Mouse (Mus musculus): Measurements from ENCODE around the gene Efhc1. TPM values are rescaled to one million over a fixed set of nuclear protein-coding genes. Genes with fewer than 3 reads are reported as not detected.
A peak's percentile ranks its signal among the peaks of the same experiment; 100 is the strongest.

Gene Efhc1
- total and polyA plus RNA-seq, 2 experiments from 2014 or later, result 3.9 to 8.1 TPM

DNA sequence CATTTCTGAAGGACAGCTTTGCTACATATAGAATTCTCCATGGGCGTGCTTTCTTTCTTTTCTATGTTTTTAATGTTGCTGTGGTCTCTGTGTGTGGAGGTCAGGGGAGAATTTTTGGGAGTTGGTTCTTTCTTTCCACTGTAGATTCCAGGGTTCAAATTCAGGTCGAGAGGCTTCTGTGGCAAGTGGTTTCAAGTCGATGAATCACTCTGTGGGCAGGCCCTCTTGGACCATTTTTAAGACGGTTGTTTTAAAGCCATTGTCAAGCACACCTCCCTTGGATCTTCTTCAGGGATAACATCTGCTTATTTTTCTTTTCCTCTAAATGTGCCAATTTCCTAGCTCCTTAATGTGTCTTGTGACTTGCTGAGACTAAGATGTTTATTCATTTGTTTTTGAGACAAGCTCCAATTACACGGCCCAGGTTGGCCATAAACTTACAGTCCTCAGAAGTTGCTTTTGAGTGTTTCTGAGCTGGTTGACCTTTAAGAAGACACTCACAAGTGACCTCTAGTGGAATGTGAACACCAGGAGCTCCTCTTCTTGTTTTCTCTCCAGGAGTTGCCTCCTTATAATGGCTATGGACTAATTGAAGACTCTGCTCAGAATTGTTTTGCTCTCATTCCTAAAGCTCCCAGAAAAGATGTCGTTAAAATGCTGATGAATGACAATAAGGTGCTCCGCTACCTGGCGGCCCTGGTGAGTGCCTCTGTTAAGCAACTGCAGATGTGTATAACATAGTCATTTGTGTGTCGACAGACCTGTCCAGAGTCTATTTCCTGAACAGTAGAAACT, 23.1 kb downstream of the Efhc1 start:
- Histone ChIP-seq H3K4me1 (ENCODE audit: insufficient read depth, low read length) (no peaks in the 10 kb centered on the region), H3K27me3 (ENCODE audit: insufficient read depth, low read length) (no peaks in the 10 kb centered on the region), H3K27ac (no peak overlapping the region), H3K4me2 (ENCODE audit: low read depth, low read length) (no peak overlapping the region), H3K9ac (replicated peaks; ENCODE audit: low read length) (no peak overlapping the region), H3K4me3 (ENCODE audit: low read length) (no peak overlapping the region), H3K9me3 (ENCODE audit: low read length) (no peaks in the 10 kb centered on the region), H3K36me3 (ENCODE audit: insufficient read depth, low read length) (no peaks in the 10 kb centered on the region)
- DNase-seq (ENCODE audit: low spot score), result no peak
- 77% methylated on average over 9 of the region's 9 CpGs for WGBS
- no peak for TF ChIP-seq CTCF (IDR thresholded peaks at IDR 0.05; ENCODE audit: low read depth)
- ATAC-seq, result no peak

DNA sequence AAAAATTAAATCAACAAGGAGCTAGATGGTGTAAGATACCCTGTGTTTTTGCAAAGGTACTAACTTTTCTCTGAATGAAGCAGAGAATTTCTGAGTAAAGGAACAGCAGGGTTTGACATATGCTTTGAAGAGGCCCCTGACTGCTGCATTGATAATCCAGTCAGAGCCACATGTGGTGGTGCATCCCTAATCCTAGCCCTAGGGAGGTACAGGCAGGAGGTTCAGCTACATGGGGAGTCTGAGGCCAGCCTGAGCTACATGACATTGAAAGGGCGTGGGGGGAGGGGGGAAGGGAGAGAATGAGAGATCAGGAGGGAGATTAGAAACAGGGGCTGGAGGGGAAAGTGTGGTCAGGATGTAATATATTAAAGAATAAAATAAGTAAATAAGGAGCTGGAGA, 29.1 kb downstream of the Efhc1 start:
- no peak for ATAC-seq
- H3K27me3 ChIP-seq (ENCODE audit: insufficient read depth, low read length), result no peaks in the 10 kb centered on the region
- H3K27ac ChIP-seq, result no peak overlapping the region
- no peak overlapping the region for H3K4me3 ChIP-seq (ENCODE audit: low read length)
- no peak overlapping the region for H3K4me2 ChIP-seq (ENCODE audit: low read depth, low read length)
- WGBS, result 46% methylated on average over 1 of the region's 1 CpGs
- no peaks in the 10 kb centered on the region for H3K4me1 ChIP-seq (ENCODE audit: insufficient read depth, low read length)
- no peak overlapping the region for H3K9ac ChIP-seq (replicated peaks; ENCODE audit: low read length)
- TF ChIP-seq CTCF (IDR thresholded peaks at IDR 0.05; ENCODE audit: low read depth), result no peak
- H3K36me3 ChIP-seq (ENCODE audit: insufficient read depth, low read length), result no peaks in the 10 kb centered on the region
- DNase-seq (ENCODE audit: low spot score), result no peak
- H3K9me3 ChIP-seq (ENCODE audit: low read length), result no peaks in the 10 kb centered on the region

DNA sequence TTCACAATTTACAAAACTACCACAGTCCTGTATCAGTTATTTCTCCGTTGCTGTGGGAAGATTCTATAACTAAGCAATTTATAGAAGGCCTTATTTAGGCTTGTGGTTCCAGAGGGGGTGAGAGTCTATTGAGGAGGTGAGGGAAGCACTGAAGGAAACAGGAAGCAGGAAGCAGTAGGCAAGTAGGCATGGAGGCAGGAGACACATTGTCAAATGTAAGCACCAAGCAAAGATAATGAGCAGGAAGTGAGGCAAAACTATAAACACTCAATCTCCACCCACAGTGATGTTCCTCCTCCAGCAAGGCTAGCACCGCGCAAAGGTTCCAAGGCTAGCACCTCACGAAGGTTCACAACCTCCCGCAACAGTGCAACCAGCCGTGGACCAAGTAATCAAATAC, 30.3 kb downstream of the Efhc1 start:
- no peaks in the 10 kb centered on the region for H3K9me3 ChIP-seq (ENCODE audit: low read length)
- no peaks in the 10 kb centered on the region for H3K36me3 ChIP-seq (ENCODE audit: insufficient read depth, low read length)
- no peak overlapping the region for H3K4me2 ChIP-seq (ENCODE audit: low read depth, low read length)
- 83% methylated on average over 6 of the region's 6 CpGs for WGBS
- no peak overlapping the region for H3K4me3 ChIP-seq (ENCODE audit: low read length)
- ATAC-seq, result no peak
- H3K9ac ChIP-seq (replicated peaks; ENCODE audit: low read length), result no peak overlapping the region
- H3K27ac ChIP-seq, result no peak overlapping the region
- no peak for TF ChIP-seq CTCF (IDR thresholded peaks at IDR 0.05; ENCODE audit: low read depth)
- no peaks in the 10 kb centered on the region for H3K4me1 ChIP-seq (ENCODE audit: insufficient read depth, low read length)
- DNase-seq (ENCODE audit: low spot score), result no peak
- H3K27me3 ChIP-seq (ENCODE audit: insufficient read depth, low read length), result no peaks in the 10 kb centered on the region

DNA sequence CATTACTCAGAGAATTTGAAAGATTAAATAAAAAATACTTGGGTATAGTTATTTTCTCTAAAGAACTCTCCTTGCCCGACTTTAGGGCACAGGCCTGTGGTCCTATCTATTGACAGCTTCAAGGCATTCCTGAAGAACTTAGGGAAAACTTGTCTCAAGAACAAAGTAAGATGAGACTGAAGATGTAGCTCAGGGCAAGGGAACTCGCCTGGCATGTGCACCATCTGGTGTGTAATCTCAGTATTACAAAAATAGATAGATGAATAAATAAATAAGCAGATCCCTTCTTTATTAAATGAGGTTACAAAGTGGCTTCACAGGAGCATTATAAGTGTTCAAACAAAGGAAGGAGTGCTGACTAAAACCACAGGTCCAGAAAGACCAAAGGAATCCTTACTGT, 32.7 kb downstream of the Efhc1 start:
- WGBS, result 75% methylated on average over 2 of the region's 2 CpGs
- TF ChIP-seq CTCF (IDR thresholded peaks at IDR 0.05; ENCODE audit: low read depth), result peak; percentile 51
- Histone ChIP-seq H3K4me3 (ENCODE audit: low read length) (no peak overlapping the region), H3K27me3 (ENCODE audit: insufficient read depth, low read length) (no peaks in the 10 kb centered on the region), H3K9ac (replicated peaks; ENCODE audit: low read length) (no peak overlapping the region), H3K36me3 (ENCODE audit: insufficient read depth, low read length) (no peaks in the 10 kb centered on the region), H3K9me3 (ENCODE audit: low read length) (no peaks in the 10 kb centered on the region), H3K4me1 (ENCODE audit: insufficient read depth, low read length) (no peaks in the 10 kb centered on the region), H3K27ac (no peak overlapping the region), H3K4me2 (ENCODE audit: low read depth, low read length) (no peak overlapping the region)
- ATAC-seq, result no peak
- DNase-seq (ENCODE audit: low spot score), result peak; percentile 30

DNA sequence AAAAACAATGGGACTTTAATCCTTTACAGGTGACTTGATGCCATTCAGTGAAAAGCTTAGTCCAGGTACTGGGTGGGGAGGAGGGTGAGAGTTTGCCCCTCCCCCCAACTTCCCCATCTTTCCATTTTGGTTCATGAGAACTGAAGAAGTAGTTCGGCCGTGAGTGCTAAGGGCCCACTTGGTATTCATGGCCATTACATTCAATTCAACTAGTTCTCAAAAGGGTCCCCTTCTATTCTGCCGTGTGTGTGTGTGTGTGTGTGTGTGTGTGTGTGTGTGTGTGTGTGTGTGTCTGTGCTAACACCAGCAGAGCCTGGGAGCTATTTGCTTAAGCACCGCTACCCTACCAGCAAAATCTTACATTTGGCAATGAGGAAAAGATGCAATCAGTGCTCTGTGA, 33.2 kb downstream of the Efhc1 start:
- Histone ChIP-seq H3K4me3 (ENCODE audit: low read length) (no peak overlapping the region), H3K9ac (replicated peaks; ENCODE audit: low read length) (no peak overlapping the region), H3K27me3 (ENCODE audit: insufficient read depth, low read length) (no peaks in the 10 kb centered on the region), H3K36me3 (ENCODE audit: insufficient read depth, low read length) (no peaks in the 10 kb centered on the region), H3K9me3 (ENCODE audit: low read length) (no peaks in the 10 kb centered on the region), H3K4me1 (ENCODE audit: insufficient read depth, low read length) (no peaks in the 10 kb centered on the region), H3K4me2 (ENCODE audit: low read depth, low read length) (no peak overlapping the region), H3K27ac (no peak overlapping the region)
- TF ChIP-seq CTCF (IDR thresholded peaks at IDR 0.05; ENCODE audit: low read depth), result no peak
- WGBS, result 51% methylated on average over 4 of the region's 4 CpGs
- ATAC-seq (peak; percentile 80), DNase-seq (ENCODE audit: low spot score) (peak; percentile 31)

DNA sequence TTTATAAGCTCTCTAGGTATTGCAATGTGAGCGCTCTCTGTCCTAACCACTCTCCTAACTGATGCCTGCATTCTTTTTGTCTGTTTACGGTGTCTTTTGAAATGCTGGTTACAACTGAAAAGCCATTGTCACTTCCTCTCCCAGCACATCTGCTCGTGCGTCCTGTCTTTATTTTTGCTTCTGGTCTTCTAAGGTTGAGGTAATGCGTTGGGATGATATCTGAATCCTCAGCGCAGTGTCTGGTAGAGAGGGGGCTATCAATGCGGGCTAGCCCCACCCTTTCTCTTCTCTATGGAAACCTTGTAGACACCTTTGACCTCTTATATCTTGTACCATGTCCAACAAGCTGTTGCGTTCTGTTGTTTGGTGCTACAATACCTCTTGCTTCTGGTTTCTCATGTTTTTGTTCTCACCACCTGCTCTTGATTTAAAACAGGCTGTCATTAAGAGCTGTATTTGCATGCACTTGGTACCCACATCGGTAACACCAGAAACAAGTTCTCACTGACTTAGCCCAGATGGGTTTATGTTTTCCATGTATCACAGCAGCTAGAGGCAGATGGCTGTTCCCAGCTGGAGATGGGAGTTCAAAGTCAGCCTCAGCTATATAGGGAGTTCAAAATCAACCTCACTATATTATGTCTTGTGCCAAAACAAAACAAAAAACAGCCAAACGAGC, 35.1 kb downstream of the Efhc1 start:
- ATAC-seq (no peak), DNase-seq (ENCODE audit: low spot score) (no peak)
- Histone ChIP-seq H3K27ac (no peak overlapping the region), H3K4me2 (ENCODE audit: low read depth, low read length) (no peak overlapping the region), H3K9ac (replicated peaks; ENCODE audit: low read length) (no peak overlapping the region), H3K36me3 (ENCODE audit: insufficient read depth, low read length) (no peaks in the 10 kb centered on the region), H3K9me3 (ENCODE audit: low read length) (no peaks in the 10 kb centered on the region), H3K27me3 (ENCODE audit: insufficient read depth, low read length) (no peaks in the 10 kb centered on the region), H3K4me1 (ENCODE audit: insufficient read depth, low read length) (no peaks in the 10 kb centered on the region), H3K4me3 (ENCODE audit: low read length) (no peak overlapping the region)
- no peak for TF ChIP-seq CTCF (IDR thresholded peaks at IDR 0.05; ENCODE audit: low read depth)
- WGBS, result 60% methylated on average over 10 of the region's 10 CpGs
